Mouse (Mus musculus): ENCODE measurements around the gene Uhrf1.
"Not testable (repeated sequence)": the region's sequence is repeated elsewhere in the genome, so short reads cannot be mapped to it uniquely, and the experiment has no call there.

Uhrf1 gene

GRCm38 (mm10) chr17:56303160-56303846 is at the start of gene Uhrf1:
Uhrf1 (plus strand) TSS chr17:56303321.
- DNase-seq (ENCODE audit: low spot score in 2 of 2), result no peak

DNA sequence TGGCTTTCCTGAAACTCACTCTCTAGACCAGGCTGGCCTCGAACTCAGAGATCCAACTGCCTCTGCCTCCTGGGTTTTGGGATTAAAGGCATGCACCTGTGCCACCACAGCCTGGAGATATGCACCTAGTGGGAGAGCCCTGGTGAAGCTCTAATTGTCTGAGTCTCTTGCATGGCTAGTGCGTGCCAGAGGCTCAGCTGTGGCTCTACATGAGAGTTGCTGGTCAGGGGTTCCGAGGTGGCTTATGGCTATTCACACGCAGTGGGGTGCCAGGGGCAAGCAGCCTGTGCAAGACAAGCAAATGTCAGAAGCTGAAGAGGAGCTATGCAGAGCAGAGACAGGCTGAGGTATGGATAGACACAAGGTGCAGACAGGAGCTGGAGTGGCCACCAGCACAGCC is 48.4 kb upstream of the Uhrf1 start:
- DNase-seq (ENCODE audit: low spot score in 2 of 2), result no peak

- DNase-seq (ENCODE audit: low spot score in 2 of 2), result peak in 1 of 2 experiments; percentile 60
Measured at GRCm38 (mm10) chr17:56255429-56255828, 47.7 kb upstream of the Uhrf1 start.

DNA sequence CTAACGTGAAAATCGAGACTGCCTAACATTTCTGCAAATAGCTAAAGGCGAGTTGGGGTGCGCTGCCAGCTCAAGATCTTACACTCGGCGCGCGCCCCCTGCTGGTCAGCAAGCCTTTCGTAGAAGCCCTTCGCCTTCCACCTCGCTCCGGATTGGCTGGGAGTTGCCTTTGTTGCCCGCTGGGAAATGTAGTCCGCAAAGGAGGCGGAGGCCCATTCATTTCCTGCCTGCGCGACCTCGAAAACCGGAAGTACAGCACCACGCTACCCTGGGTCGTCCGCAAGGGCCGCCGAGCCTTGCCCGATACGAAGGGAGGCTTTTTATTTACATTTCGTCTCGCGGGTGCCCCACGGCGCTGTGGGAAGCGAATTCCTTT is 47.3 kb upstream of the Uhrf1 start:
- peak; percentile 97 to 99 for DNase-seq (ENCODE audit: low spot score in 2 of 2)

- peak; percentile 82 to 90 for DNase-seq (ENCODE audit: low spot score in 2 of 2)
Measured at GRCm38 (mm10) chr17:56256239-56256881, 46.8 kb upstream of the Uhrf1 start, which contains the start of gene Fem1a. Fem1a (plus strand) TSS chr17:56256810.

DNA sequence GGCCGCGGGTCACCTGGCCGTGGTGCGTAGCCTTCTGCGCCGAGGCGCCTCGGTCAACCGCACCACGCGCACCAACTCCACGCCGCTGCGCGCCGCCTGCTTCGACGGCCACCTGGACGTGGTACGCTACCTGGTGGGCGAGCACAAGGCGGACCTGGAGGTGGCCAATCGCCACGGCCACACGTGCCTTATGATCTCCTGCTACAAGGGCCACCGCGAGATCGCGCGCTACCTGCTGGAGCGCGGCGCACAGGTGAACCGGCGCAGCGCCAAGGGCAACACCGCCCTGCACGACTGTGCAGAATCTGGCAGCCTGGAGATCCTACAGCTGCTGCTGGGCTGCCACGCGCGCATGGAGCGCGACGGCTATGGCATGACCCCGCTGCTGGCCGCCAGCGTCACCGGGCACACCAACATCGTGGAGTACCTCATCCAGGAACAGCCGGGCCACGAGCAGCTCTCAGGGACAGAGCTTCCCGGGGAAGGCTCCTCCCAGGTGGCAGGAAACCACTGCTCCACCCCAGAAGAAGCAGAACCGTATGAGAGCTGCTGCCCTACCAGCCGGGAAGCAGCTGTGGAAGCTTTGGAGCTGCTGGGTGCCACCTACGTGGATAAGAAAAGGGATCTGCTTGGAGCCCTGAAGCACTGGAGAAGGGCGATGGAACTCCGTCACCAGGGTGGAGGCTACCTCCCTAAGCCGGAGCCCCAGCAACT is 45.8 kb upstream of the Uhrf1 start:
- DNase-seq (ENCODE audit: low spot score in 2 of 2), result no peak

GRCm38 (mm10) chr17:56258269-56258668 is 44.9 kb upstream of the Uhrf1 start:
- not testable (repeated sequence) for DNase-seq (ENCODE audit: low spot score in 2 of 2)

- DNase-seq (ENCODE audit: low spot score in 2 of 2), result not testable (repeated sequence)
Measured at GRCm38 (mm10) chr17:56258812-56259211, 44.3 kb upstream of the Uhrf1 start.

GRCm38 (mm10) chr17:56259301-56260037 is 43.7 kb upstream of the Uhrf1 start:
- DNase-seq (ENCODE audit: low spot score in 2 of 2), result no peak

DNA sequence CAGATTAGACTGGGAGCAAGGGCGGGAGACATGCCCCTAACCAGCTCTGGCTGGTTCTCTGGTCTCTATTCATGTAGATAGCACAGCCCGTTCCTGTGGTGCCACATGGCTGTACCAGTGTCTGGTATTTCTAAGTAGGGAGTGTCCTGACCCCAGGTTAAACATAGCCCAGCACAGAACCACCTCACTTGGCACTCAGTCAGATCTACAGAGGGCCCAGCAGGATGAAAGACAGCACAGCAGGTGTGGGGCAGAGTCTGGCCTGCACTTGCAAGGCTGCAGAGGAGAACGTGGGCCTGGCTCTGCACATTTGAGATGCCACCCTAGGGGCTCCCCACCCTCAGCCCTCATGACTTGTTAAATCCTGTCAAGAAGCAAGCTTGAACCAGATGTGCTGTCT is 42.0 kb upstream of the Uhrf1 start:
- no peak for DNase-seq (ENCODE audit: low spot score in 2 of 2)

DNA sequence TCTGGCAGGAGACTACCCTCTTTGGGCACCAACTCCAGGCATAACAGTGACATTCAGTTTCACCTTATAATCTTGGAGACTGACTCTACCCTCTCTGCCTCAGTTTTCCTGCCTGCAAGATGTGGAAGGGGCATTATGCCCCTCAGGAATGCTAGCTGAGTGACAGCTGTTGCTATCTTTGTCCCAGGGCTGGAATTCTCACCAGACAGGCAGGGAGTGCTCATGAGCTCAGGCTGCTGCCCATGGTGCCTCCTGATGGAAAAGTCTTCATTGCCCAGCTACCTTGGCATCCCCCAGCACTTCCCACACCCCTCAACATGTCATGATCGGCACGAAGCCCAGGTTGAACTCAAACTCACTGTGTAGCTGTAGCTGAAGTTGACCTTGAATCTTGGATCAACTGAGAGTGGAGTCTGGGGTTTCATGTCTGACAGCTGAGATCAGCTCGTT is 40.5 kb upstream of the Uhrf1 start:
- DNase-seq (ENCODE audit: low spot score in 2 of 2), result no peak

GRCm38 (mm10) chr17:56264020-56264419 is 39.1 kb upstream of the Uhrf1 start:
- peak; percentile 61 to 73 for DNase-seq (ENCODE audit: low spot score in 2 of 2)

GRCm38 (mm10) chr17:56265011-56265410 is 38.1 kb upstream of the Uhrf1 start:
- DNase-seq (ENCODE audit: low spot score in 2 of 2), result no peak

DNA sequence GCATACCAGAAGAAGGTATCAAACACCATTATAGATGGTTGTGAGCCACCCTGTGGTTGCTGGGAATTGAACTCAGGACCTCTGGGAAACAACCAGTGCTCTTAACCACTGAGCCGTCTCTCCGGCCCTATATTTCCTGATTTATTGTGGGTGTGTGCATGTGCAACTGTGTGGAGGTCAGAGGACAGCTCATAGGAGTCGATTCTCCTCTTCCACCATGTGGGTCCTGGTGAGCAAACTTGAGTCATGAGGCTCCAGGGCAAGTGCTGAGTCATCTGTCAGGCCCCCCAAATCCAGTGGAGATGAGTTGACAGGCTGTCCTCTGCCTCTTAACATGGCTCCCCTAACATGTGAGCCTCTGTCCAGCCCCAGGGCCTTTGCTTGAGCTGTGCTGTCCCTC is 37.3 kb upstream of the Uhrf1 start:
- no peak for DNase-seq (ENCODE audit: low spot score in 2 of 2)

DNA sequence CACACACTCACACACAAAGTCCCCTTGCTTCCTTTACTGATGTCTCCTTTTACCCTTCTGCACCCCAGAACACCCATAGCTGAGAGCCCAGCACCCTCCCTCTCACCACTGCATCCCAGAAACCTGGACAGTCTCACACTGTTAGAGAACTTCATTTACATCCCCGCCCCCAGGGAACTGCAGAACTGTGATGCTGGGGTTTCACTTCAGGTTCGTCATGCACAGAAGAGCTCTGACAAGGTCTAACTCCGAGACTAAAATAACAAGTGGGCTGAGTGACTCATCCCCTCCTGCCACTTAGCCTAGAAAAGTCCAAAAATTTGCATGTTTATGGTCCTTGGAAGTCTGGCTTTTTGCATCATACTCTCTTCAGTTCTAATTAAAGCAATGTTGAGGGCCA is 36.9 kb upstream of the Uhrf1 start:
- DNase-seq (ENCODE audit: low spot score in 2 of 2), result no peak

DNA sequence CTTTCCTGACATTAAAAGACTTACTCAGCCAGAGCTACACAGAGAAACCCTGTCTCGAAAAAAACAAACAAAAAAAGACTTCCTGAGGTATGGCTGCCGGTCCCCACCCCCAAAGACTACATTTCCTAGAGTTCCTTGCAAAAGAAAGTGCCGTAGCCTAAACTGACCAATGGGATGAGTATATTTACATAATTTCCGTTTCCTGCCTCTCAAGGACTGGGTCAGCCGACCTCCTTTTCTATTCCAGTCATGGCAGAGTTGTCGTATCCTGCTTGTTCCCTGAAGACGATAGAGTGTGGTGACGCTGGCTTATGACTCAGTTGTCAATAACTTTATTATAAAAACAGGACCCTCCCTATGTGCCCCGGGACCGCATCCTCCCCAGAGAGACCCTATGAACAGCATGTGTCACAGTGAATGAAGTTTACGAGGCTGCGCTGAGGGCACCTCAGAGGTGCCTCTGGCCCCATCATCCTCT is 33.9 kb upstream of the Uhrf1 start:
- no peak for DNase-seq (ENCODE audit: low spot score in 2 of 2)

DNA sequence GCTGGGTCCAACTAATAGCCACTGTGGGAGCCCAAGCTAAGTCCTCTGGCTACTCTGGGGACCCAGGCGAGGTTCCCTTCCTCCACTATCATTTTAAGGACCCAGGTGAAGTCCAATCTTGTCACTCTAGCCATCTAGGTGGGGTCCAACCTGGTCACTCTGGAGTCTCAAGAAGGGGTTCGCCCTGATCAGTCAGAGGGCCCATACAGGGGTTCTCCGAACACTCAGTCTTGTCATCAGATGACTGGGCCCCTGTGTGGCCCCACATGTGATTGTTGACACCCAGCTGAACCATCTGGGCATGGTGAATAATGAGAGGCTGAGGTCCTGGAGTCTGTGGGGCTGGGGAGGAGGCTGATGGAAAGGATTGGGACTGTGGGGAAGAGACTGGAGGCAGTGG is 33.4 kb upstream of the Uhrf1 start:
- DNase-seq (ENCODE audit: low spot score in 2 of 2), result no peak

- DNase-seq (ENCODE audit: low spot score in 2 of 2), result no peak
Measured at GRCm38 (mm10) chr17:56271609-56272253, 31.4 kb upstream of the Uhrf1 start.

DNA sequence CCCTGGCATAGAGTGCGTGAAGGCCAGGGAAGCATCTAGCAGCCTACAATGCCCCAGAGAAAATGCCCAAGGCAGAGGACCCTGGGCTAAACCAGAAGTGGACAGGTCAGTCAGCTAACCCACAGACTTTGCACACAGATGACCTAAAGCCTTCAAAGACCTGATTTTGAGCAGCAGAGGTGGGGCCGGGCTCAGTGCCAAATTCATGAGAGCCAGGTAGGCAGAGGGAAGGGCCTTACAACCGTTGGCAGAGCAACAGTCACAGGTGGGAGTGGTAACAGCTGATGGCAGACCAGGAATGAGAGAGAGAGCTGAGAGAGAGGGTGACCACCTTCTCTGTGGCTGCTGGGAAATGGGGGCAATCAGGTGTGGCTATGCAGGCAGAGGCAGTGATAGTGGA is 30.5 kb upstream of the Uhrf1 start:
- DNase-seq (ENCODE audit: low spot score in 2 of 2), result no peak

- DNase-seq (ENCODE audit: low spot score in 2 of 2), result no peak
Measured at GRCm38 (mm10) chr17:56273482-56273881, 29.6 kb upstream of the Uhrf1 start.

GRCm38 (mm10) chr17:56273986-56274385 is 29.1 kb upstream of the Uhrf1 start:
- DNase-seq (ENCODE audit: low spot score in 2 of 2), result no peak

Measured in frontal cortex, postnatal 25 days (tissue).